Mouse (Mus musculus) testis, adult 2 months (tissue): ENCODE measurements around the gene Mob3c. TPM values are rescaled to one million over a fixed set of nuclear protein-coding genes. Genes with fewer than 3 reads are reported as not detected.

Experiments
- H3K27ac ChIP-seq: fragments of 200-500 bp; 2 replicates; pipeline ENCODE4 v1.5.1; 2012; ENCODE audit warnings: low read depth, low read length; ENCODE audit not compliant: control insufficient read depth, insufficient read depth
- H3K27me3 ChIP-seq: fragments of 200-500 bp; 2 replicates; pipeline ENCODE4 v1.6.1; 2012; ENCODE audit warnings: mild to moderate bottlenecking, low read length, moderate library complexity; ENCODE audit not compliant: control insufficient read depth, insufficient read depth
- H3K36me3 ChIP-seq: fragments of 200-500 bp; 2 replicates; pipeline ENCODE4 v1.6.1; 2012; ENCODE audit warnings: mild to moderate bottlenecking, low read length; ENCODE audit not compliant: control insufficient read depth, insufficient read depth
- H3K4me1 ChIP-seq: fragments of 200-500 bp; 2 replicates; pipeline ENCODE4 v1.6.1; 2012; ENCODE audit warnings: low read length; ENCODE audit not compliant: control insufficient read depth, insufficient read depth
- H3K4me3 ChIP-seq: fragments of 200-500 bp; 2 replicates; pipeline ENCODE4 v1.5.1; 2012; ENCODE audit warnings: low read depth, mild to moderate bottlenecking, low read length, moderate library complexity, mixed read lengths; ENCODE audit not compliant: control insufficient read depth
- CTCF ChIP-seq: fragments of 200-500 bp; IDR thresholded peaks from 2 replicates; pipeline ENCODE4 v1.5.1; 2012; ENCODE audit warnings: low read depth, mild to moderate bottlenecking, inconsistent platforms, low read length, moderate library complexity; ENCODE audit not compliant: control insufficient read depth, insufficient read depth, insufficient replicate concordance
- POLR2A ChIP-seq: fragments of 200-500 bp; IDR thresholded peaks from 2 replicates; pipeline ENCODE4 v1.6.1; 2012; ENCODE audit warnings: low read depth, mild to moderate bottlenecking, inconsistent platforms, low read length, moderate library complexity; ENCODE audit not compliant: control insufficient read depth
- polyA plus RNA-seq: library from polyadenylated mRNA; depleted of rRNA; stranded (reverse); fragments of >200 nt; gene quantifications from 2 replicates; pipeline ENCODE4 v1.2.3, GENCODE M21; 2012

The Mob3c gene
- polyA plus RNA-seq, 1 experiment = 9.3 TPM

GRCm38 (mm10) chr4:115790864-115791263, 37.0 kb upstream of the Mob3c start:
- no peaks in the 10 kb centered on the region for H3K4me1 ChIP-seq
- H3K27ac ChIP-seq = no peak overlapping the region
- H3K27me3 ChIP-seq = no peaks in the 10 kb centered on the region
- H3K4me3 ChIP-seq = no peak overlapping the region
- H3K36me3 ChIP-seq = 0 out of 2 replicates have a peak, but pooled peaks cover 1% of the 10 kb centered on the region
- TF ChIP-seq POLR2A (no peak), CTCF (no peak)

DNA sequence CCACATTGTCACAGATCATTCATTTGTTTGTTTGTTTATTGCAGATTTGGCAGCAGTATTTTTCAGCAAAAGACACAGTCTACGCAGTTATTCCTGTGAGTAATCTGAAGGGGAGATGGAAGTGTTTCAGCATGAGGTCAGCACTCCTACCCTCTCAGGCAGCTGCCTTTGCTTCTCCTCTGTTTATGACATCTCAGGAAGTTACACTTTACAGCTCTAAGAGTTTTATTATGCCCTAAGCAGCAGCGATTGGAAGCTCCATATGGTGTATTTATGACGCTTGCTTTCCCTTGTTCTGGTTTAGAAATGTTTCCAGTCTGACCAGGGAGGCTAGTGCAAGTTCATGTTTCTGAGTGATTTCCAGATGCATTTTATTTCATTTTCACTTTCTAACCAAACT, 32.5 kb upstream of the Mob3c start:
- Histone ChIP-seq H3K4me3 (no peak overlapping the region), H3K4me1 (no peaks in the 10 kb centered on the region), H3K27me3 (no peaks in the 10 kb centered on the region), H3K27ac (no peak overlapping the region), H3K36me3 (peaks cover 1% of the 10 kb centered on the region; the same call in 1 of the 2 replicates)
- TF ChIP-seq CTCF (no peak), POLR2A (no peak)

- Histone ChIP-seq H3K4me1 (no peaks in the 10 kb centered on the region), H3K4me3 (no peak overlapping the region), H3K27ac (no peak overlapping the region), H3K27me3 (no peaks in the 10 kb centered on the region), H3K36me3 (no peaks in the 10 kb centered on the region; the same call in 1 of the 2 replicates)
- TF ChIP-seq POLR2A = no peak
- no peak for TF ChIP-seq CTCF
Measured at GRCm38 (mm10) chr4:115799981-115800380, 27.9 kb upstream of the Mob3c start.

DNA sequence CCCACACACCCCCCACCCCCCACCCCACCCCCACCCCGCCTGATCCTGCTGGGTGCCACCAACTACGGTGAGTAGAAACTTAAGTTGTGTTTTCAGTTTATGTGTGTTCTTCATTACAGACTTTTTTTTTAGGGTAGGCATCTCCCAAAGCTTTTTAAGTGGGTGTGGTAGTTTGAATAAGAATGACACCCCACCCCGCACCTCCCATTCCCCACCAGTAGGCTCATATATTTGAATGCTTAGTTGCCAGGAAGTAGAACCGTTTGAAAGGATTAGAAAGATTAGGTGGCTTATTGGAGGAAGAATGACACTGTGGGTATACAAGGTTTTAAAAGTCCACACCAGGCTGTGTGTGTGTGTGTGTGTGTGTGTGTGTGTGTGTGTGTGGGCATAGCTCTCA, 15.6 kb upstream of the Mob3c start:
- no peaks in the 10 kb centered on the region for H3K36me3 ChIP-seq
- H3K27me3 ChIP-seq = no peaks in the 10 kb centered on the region
- no peaks in the 10 kb centered on the region for H3K4me1 ChIP-seq
- TF ChIP-seq POLR2A (no peak), CTCF (no peak)
- no peak overlapping the region for H3K27ac ChIP-seq
- no peak overlapping the region for H3K4me3 ChIP-seq

GRCm38 (mm10) chr4:115815606-115816005, 12.3 kb upstream of the Mob3c start:
- TF ChIP-seq CTCF (no peak), POLR2A (no peak)

GRCm38 (mm10) chr4:115820199-115820598, 7.7 kb upstream of the Mob3c start:
- Histone ChIP-seq H3K27ac (no peak overlapping the region), H3K27me3 (no peaks in the 10 kb centered on the region), H3K36me3 (no peaks in the 10 kb centered on the region), H3K4me3 (no peak overlapping the region), H3K4me1 (no peaks in the 10 kb centered on the region)
- TF ChIP-seq CTCF (no peak), POLR2A (no peak)

More at GRCm38 (mm10) chr4:115815606-115816005, 12.3 kb upstream of the Mob3c start:
- no peaks in the 10 kb centered on the region for H3K4me1 ChIP-seq
- no peaks in the 10 kb centered on the region for H3K36me3 ChIP-seq
- no peaks in the 10 kb centered on the region for H3K27me3 ChIP-seq
- H3K27ac ChIP-seq = no peak overlapping the region
- no peak overlapping the region for H3K4me3 ChIP-seq

DNA sequence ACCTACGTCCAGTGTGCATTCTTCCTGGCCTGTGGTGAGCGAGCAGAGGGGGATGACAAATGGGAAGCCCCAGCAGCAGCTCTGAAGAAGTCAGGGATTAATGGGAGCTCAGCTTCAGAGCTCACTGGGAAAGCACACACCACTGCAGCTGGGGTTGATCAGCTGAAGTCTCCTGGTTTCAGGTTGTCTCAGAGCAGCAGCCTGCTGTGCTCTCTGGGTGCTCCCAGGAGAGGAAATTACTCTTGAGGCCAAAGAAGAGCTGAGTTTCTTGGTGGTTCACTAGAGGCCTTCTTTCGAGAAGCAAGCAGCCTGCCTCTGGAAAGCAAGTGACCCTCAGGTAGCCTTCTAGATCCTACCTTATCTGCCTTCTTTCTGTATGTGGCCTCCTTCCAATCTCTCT, 6.9 kb upstream of the Mob3c start:
- no peak for TF ChIP-seq POLR2A
- no peak for TF ChIP-seq CTCF
- H3K27ac ChIP-seq = no peak overlapping the region
- H3K27me3 ChIP-seq = no peaks in the 10 kb centered on the region
- no peaks in the 10 kb centered on the region for H3K36me3 ChIP-seq
- no peak overlapping the region for H3K4me3 ChIP-seq
- no peaks in the 10 kb centered on the region for H3K4me1 ChIP-seq

- Histone ChIP-seq H3K36me3 (no peaks in the 10 kb centered on the region), H3K27me3 (no peaks in the 10 kb centered on the region), H3K4me1 (no peaks in the 10 kb centered on the region), H3K4me3 (no peak overlapping the region), H3K27ac (no peak overlapping the region)
- TF ChIP-seq CTCF = no peak
- no peak for TF ChIP-seq POLR2A
Measured at GRCm38 (mm10) chr4:115821431-115821830, 6.5 kb upstream of the Mob3c start.
